Mouse (Mus musculus): ENCODE data around the gene Pcp4. TPM values are rescaled to one million over a fixed set of nuclear protein-coding genes. Genes with fewer than 3 reads are reported as not detected.

Gene Pcp4
- polyA plus RNA-seq, 1 experiment from 2014 or later = 10.5 TPM

DNA sequence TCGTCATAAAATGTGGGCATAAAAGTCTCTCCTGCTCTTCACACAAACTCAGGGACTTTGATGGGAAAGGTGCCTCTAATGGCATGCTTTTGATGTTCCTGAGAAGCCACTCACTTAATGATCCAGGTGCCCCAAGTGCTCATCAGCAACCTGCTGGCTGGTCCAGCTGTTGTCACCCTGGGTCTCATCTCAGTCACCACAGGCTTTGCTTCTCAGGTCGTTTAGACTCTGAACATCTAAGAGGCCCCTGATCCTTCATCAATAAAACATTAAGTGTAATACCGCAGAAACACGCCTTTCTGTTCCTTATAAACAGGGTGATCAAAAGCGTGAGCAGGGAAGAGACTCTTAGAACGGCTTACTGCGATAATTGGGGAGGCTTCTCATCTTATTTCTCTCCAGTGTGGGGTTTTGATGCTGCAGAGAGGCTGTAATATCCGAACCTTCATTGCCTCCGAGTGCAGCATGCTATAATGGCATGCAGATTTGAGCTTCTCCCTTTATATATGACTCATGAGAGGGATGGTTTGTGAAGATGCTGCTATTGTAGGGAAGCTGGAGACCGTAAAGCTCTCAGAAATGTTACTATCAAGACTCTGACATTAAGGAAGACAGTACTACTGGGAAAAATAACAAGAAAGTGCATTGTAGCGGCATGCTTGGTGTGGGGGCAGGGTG lies 19.7 kb downstream of the Pcp4 start:
- Histone ChIP-seq H3K9me3 (no peaks in the 10 kb centered on the region), H3K4me2 (no peak overlapping the region), H3K27me3 (no peaks in the 10 kb centered on the region), H3K4me1 (replicated peaks) (no peaks in the 10 kb centered on the region), H3K27ac (no peak overlapping the region), H3K36me3 (no peaks in the 10 kb centered on the region), H3K4me3 (replicated peaks) (no peak overlapping the region), H3K9ac (replicated peaks) (no peak overlapping the region)
- WGBS = 58% methylated on average over 11 of the region's 11 CpGs
- ATAC-seq (ENCODE audit: insufficient number of reproducible peaks, insufficient read depth, low FRiP score, low TSS enrichment, low read depth) = no peak

- no peak for ATAC-seq (ENCODE audit: insufficient number of reproducible peaks, insufficient read depth, low FRiP score, low TSS enrichment, low read depth)
- 86% methylated on average over 5 of the region's 5 CpGs for WGBS
These were observed 20.6 kb downstream of the Pcp4 start for GRCm38 (mm10) chr16:96488038-96488437.

DNA sequence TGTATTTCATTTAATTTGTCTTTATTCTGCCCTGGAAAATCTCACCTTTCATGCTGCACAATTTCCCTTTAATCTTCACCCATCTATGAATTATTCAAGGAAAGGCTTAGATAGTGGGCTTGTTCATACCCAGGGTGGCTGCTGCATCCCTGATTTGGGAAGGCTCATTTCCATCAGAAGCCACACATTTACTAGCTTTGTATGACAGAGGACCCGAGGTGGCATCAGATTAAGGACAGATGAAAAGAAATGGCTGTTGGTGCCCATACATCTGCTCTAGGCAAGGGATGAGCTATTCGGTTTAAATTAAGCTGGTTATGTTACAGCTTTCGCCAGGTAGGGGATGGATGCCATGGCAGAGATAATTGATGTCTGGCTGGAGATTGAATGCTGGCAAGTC lies 24.1 kb downstream of the Pcp4 start:
- Histone ChIP-seq H3K9ac (replicated peaks) (no peak overlapping the region), H3K36me3 (no peaks in the 10 kb centered on the region), H3K4me3 (replicated peaks) (no peak overlapping the region), H3K9me3 (no peaks in the 10 kb centered on the region), H3K27ac (no peak overlapping the region), H3K27me3 (no peaks in the 10 kb centered on the region), H3K4me2 (no peak overlapping the region), H3K4me1 (replicated peaks) (no peaks in the 10 kb centered on the region)
- WGBS = 76% methylated on average over 3 of the region's 3 CpGs
- ATAC-seq (ENCODE audit: insufficient number of reproducible peaks, insufficient read depth, low FRiP score, low TSS enrichment, low read depth) = no peak

More at GRCm38 (mm10) chr16:96488038-96488437, 20.6 kb downstream of the Pcp4 start:
- Histone ChIP-seq H3K27ac (no peak overlapping the region), H3K4me3 (replicated peaks) (no peak overlapping the region), H3K9ac (replicated peaks) (no peak overlapping the region), H3K36me3 (no peaks in the 10 kb centered on the region), H3K27me3 (no peaks in the 10 kb centered on the region), H3K4me1 (replicated peaks) (no peaks in the 10 kb centered on the region), H3K9me3 (no peaks in the 10 kb centered on the region), H3K4me2 (no peak overlapping the region)

DNA sequence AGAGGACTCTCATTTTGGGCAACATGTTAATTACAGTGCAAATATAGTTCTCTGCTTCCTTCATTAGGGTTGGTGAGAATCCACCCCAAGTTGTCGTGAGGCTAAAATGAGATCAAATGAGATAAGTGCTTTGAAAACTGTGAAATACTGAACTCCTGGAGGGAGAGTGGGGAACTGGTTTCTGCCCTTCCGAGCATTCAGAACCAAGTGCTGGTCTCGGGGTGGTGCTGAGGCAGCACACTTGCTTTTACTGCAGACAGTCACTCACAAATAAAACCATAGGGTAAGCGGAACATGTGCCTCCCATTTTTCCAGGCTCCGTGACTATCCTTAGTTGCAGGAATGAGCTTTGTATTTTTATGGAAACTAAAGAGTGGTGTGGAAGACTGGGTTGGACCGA lies 26.7 kb downstream of the Pcp4 start:
- H3K9me3 ChIP-seq = no peaks in the 10 kb centered on the region
- no peak overlapping the region for H3K4me3 ChIP-seq (replicated peaks)
- no peaks in the 10 kb centered on the region for H3K4me1 ChIP-seq (replicated peaks)
- no peak overlapping the region for H3K9ac ChIP-seq (replicated peaks)
- 69% methylated on average over 6 of the region's 6 CpGs for WGBS
- H3K27ac ChIP-seq = no peak overlapping the region
- H3K4me2 ChIP-seq = no peak overlapping the region
- H3K36me3 ChIP-seq = no peaks in the 10 kb centered on the region
- no peak for ATAC-seq (ENCODE audit: insufficient number of reproducible peaks, insufficient read depth, low FRiP score, low TSS enrichment, low read depth)
- H3K27me3 ChIP-seq = no peaks in the 10 kb centered on the region

DNA sequence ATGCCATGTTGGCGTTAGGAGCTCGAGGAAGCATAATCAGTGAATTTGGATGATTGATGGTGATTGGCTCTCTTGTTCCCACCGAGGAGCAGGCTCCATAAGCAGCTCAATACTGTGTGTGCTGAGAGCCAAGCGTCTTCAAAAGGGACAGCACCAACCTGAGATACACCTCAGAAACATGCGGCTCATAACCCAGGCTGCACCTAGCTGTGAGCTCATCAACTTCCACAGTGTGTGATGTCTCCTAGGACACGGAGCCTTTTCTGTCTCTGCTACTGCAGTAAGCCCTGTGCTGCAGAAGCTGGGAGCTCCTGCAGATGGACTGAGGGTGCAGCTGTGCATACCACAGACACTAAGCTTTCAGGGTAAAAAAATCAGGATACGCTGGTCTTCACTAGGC lies 31.5 kb downstream of the Pcp4 start:
- no peak overlapping the region for H3K4me3 ChIP-seq (replicated peaks)
- no peak overlapping the region for H3K27ac ChIP-seq
- 58% methylated on average over 7 of the region's 7 CpGs for WGBS
- H3K4me2 ChIP-seq = no peak overlapping the region
- H3K4me1 ChIP-seq (replicated peaks) = 0 out of 2 replicates have a peak, but pooled peaks cover 2% of the 10 kb centered on the region
- no peak for ATAC-seq (ENCODE audit: insufficient number of reproducible peaks, insufficient read depth, low FRiP score, low TSS enrichment, low read depth)
- no peaks in the 10 kb centered on the region for H3K9me3 ChIP-seq
- no peaks in the 10 kb centered on the region for H3K27me3 ChIP-seq
- H3K9ac ChIP-seq (replicated peaks) = no peak overlapping the region
- H3K36me3 ChIP-seq = no peaks in the 10 kb centered on the region

DNA sequence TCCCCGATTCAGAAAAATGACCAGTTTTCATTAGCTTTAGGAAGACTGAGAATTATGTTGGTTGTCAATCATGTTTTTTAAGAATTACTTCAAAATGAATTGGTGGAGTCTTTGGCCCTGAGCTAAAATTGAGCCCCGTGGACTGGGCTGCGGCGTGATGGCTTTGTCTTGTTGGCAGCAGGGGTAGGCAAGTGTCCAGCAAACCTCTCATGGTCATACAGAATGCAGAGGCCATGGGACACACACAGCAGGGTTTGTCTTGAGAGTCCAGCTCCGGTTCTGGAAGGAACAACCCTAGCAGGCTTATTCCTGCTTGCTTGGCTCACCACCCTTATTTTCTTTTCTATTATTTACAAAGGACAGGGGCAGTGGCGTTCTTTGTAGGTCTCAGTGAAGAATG lies 33.8 kb downstream of the Pcp4 start:
- WGBS = 86% methylated on average over 6 of the region's 6 CpGs
- Histone ChIP-seq H3K27me3 (0 out of 2 replicates have a peak, but pooled peaks cover 2% of the 10 kb centered on the region), H3K27ac (no peak overlapping the region), H3K9me3 (no peaks in the 10 kb centered on the region), H3K9ac (replicated peaks) (no peak overlapping the region), H3K4me3 (replicated peaks) (no peak overlapping the region), H3K36me3 (no peaks in the 10 kb centered on the region), H3K4me1 (replicated peaks) (0 out of 2 replicates have a peak, but pooled peaks cover 2% of the 10 kb centered on the region), H3K4me2 (no peak overlapping the region)
- ATAC-seq (ENCODE audit: insufficient number of reproducible peaks, insufficient read depth, low FRiP score, low TSS enrichment, low read depth) = no peak

DNA sequence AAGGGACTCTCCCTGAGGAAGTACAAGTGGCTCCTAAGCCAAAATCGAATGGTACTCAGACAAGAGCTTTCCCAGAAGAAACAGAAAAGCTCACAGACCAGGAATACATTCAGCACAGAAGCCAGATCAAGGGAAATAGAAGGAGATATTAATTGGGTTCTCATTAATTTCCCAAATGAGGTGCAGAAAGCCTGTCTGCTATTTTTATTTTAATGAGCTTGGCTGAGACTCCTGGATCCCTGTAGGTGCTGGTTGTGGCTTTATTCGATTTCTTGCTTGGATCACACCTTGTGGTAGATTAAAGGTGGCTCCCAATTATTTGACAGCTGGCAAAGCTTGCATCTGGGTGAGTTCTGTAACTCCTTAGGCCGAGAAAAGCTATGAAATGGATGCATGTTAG lies 35.2 kb downstream of the Pcp4 start:
- 54% methylated on average over 3 of the region's 3 CpGs for WGBS
- H3K27ac ChIP-seq = no peak overlapping the region
- H3K9ac ChIP-seq (replicated peaks) = no peak overlapping the region
- no peak for ATAC-seq (ENCODE audit: insufficient number of reproducible peaks, insufficient read depth, low FRiP score, low TSS enrichment, low read depth)
- H3K4me2 ChIP-seq = no peak overlapping the region
- H3K9me3 ChIP-seq = no peaks in the 10 kb centered on the region
- H3K36me3 ChIP-seq = no peaks in the 10 kb centered on the region
- H3K27me3 ChIP-seq = 0 out of 2 replicates have a peak, but pooled peaks cover 2% of the 10 kb centered on the region
- H3K4me1 ChIP-seq (replicated peaks) = 0 out of 2 replicates have a peak, but pooled peaks cover 2% of the 10 kb centered on the region
- H3K4me3 ChIP-seq (replicated peaks) = no peak overlapping the region

DNA sequence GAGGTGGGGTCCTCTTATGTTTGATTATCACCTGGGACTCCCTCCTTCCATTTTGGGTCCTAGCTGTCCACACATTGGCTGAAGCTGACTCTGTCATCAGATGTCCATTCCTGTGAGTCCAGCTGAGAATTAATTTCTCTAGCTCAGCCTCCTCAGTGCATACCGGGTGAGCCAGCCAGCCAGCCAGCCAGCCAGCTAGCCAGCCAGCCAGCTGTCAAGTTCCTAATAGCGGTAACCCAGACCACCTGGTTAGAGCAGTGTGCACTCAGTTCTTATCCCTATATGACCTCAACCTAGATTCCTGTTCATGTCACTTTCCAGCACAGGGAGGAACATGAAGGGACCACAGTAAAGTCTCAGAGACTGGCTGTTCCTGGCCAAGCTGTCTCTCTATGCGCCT lies 47.1 kb downstream of the Pcp4 start:
- H3K27me3 ChIP-seq = peaks cover 3% of the 10 kb centered on the region; the same call in 1 of the 2 replicates
- H3K4me1 ChIP-seq (replicated peaks) = no peaks in the 10 kb centered on the region
- H3K4me3 ChIP-seq (replicated peaks) = no peak overlapping the region
- no peak overlapping the region for H3K9ac ChIP-seq (replicated peaks)
- WGBS = 55% methylated on average over 3 of the region's 3 CpGs
- no peaks in the 10 kb centered on the region for H3K36me3 ChIP-seq
- no peak overlapping the region for H3K27ac ChIP-seq
- H3K9me3 ChIP-seq = no peaks in the 10 kb centered on the region
- no peak for ATAC-seq (ENCODE audit: insufficient number of reproducible peaks, insufficient read depth, low FRiP score, low TSS enrichment, low read depth)
- H3K4me2 ChIP-seq = no peak overlapping the region

DNA sequence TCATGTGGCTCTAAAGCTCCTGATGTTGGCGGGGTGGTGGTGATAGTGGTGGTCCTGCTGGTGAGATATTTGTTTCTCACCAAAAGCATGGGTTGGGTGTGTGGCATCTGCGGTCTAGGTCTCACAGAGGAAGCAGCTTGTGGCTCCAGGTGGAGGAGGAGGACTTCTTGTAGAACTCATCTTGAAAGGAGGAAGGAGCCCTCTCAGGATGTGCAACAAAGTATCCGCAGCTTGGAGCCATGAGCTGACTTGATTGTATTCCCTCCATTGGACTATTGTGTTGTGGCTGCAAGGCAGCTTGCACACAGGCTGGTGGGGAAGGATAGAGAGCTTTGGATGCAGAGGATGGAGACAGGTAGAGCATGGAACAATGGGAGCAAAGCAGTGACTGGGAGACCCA lies 60.1 kb downstream of the Pcp4 start:
- H3K36me3 ChIP-seq = no peaks in the 10 kb centered on the region
- H3K4me1 ChIP-seq (replicated peaks) = no peaks in the 10 kb centered on the region
- 87% methylated on average over 3 of the region's 3 CpGs for WGBS
- no peak for ATAC-seq (ENCODE audit: insufficient number of reproducible peaks, insufficient read depth, low FRiP score, low TSS enrichment, low read depth)
- no peak overlapping the region for H3K27ac ChIP-seq
- H3K9ac ChIP-seq (replicated peaks) = no peak overlapping the region
- no peaks in the 10 kb centered on the region for H3K9me3 ChIP-seq
- H3K4me3 ChIP-seq (replicated peaks) = no peak overlapping the region
- no peaks in the 10 kb centered on the region for H3K27me3 ChIP-seq
- H3K4me2 ChIP-seq = no peak overlapping the region

- H3K4me1 ChIP-seq (replicated peaks) = no peaks in the 10 kb centered on the region
- ATAC-seq (ENCODE audit: insufficient number of reproducible peaks, insufficient read depth, low FRiP score, low TSS enrichment, low read depth) = no peak
- H3K4me3 ChIP-seq (replicated peaks) = no peak overlapping the region
- H3K4me2 ChIP-seq = no peak overlapping the region
- H3K9ac ChIP-seq (replicated peaks) = no peak overlapping the region
- H3K27me3 ChIP-seq = no peaks in the 10 kb centered on the region
- no peaks in the 10 kb centered on the region for H3K36me3 ChIP-seq
- H3K27ac ChIP-seq = no peak overlapping the region
- WGBS = 64% methylated on average over 4 of the region's 4 CpGs
- no peaks in the 10 kb centered on the region for H3K9me3 ChIP-seq
These were observed 61.1 kb downstream of the Pcp4 start for GRCm38 (mm10) chr16:96528471-96528870.

- Histone ChIP-seq H3K4me2 (no peak overlapping the region), H3K4me3 (replicated peaks) (no peak overlapping the region), H3K27me3 (no peaks in the 10 kb centered on the region), H3K4me1 (replicated peaks) (no peaks in the 10 kb centered on the region), H3K9me3 (no peaks in the 10 kb centered on the region), H3K36me3 (no peaks in the 10 kb centered on the region), H3K27ac (no peak overlapping the region), H3K9ac (replicated peaks) (no peak overlapping the region)
- no peak for ATAC-seq (ENCODE audit: insufficient number of reproducible peaks, insufficient read depth, low FRiP score, low TSS enrichment, low read depth)
- 65% methylated on average over 9 of the region's 9 CpGs for WGBS
These were observed 62.6 kb downstream of the Pcp4 start for GRCm38 (mm10) chr16:96529896-96530568.

DNA sequence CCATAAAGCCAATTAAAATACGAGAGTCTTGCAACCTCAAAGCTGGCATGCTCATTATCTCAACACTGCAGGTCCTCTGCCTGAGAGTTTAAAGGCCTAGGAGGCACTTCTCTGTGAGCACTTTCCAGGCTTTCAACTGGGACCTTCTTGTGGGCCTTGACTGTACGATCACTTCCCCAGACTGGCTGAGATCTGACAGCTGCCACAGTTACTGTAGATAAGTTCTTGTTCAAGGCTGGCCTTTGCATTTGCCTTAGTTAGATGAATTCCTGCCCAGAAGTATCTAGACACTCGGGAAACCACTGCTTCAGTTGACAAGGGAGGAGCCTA lies 63.1 kb downstream of the Pcp4 start:
- WGBS = 41% methylated on average over 3 of the region's 3 CpGs
- ATAC-seq (ENCODE audit: insufficient number of reproducible peaks, insufficient read depth, low FRiP score, low TSS enrichment, low read depth) = no peak
- Histone ChIP-seq H3K4me3 (replicated peaks) (no peak overlapping the region), H3K27me3 (no peaks in the 10 kb centered on the region), H3K9me3 (no peaks in the 10 kb centered on the region), H3K9ac (replicated peaks) (no peak overlapping the region), H3K4me2 (no peak overlapping the region), H3K27ac (no peak overlapping the region), H3K36me3 (no peaks in the 10 kb centered on the region), H3K4me1 (replicated peaks) (no peaks in the 10 kb centered on the region)
